Mouse (Mus musculus) stomach, postnatal 0 days (tissue): ENCODE data around the gene Tax1bp3.

Experiments
- CTCF ChIP-seq: IDR thresholded peaks from 2 replicates; pipeline ENCODE4 v1.5.1; 2016; ENCODE audit warnings: antibody characterized with exemption, low read depth, mild to moderate bottlenecking, moderate library complexity
- EP300 ChIP-seq: optimal IDR thresholded peaks from 2 replicates; pipeline ENCODE3; 2016; ENCODE audit warnings: antibody characterized with exemption

GRCm38 (mm10) chr11:73177895-73178294 lies 1.0 kb downstream of the Tax1bp3 start:
- TF ChIP-seq CTCF (peak; percentile 37), EP300 (no peak)
